Mouse (Mus musculus) forebrain, embryonic 15.5 days (tissue): ENCODE measurements around the gene Srprb. TPM values are rescaled to one million over a fixed set of nuclear protein-coding genes. Genes with fewer than 3 reads are reported as not detected.
A peak's percentile ranks its signal among the peaks of the same experiment; 100 is the strongest.

Experiments
- ATAC-seq: fragments of 200-750 bp; cut with Nextera tagmentation; replicated peaks from 2 replicates; pipeline ENCODE4 v1.8.0; 2017; ENCODE audit warnings: mild to moderate bottlenecking, moderate TSS enrichment, moderate library complexity
- H3K27ac ChIP-seq: fragments of 300-500 bp; sonication (generic); replicated peaks from 2 replicates; pipeline ENCODE4 v1.5.1; 2015; ENCODE audit warnings: mild to moderate bottlenecking, inconsistent platforms
- H3K27me3 ChIP-seq: fragments of 300-500 bp; sonication (generic); 2 replicates; pipeline ENCODE4 v1.6.1; 2015; ENCODE audit warnings: inconsistent platforms
- H3K36me3 ChIP-seq: fragments of 300-500 bp; sonication (generic); 2 replicates; pipeline ENCODE4 v1.6.1; 2015; ENCODE audit warnings: mild to moderate bottlenecking, inconsistent platforms
- H3K4me1 ChIP-seq: fragments of 300-500 bp; sonication (generic); 2 replicates; pipeline ENCODE4 v1.6.1; 2015; ENCODE audit warnings: inconsistent platforms
- H3K4me2 ChIP-seq: fragments of 300-500 bp; sonication (generic); replicated peaks from 2 replicates; pipeline ENCODE4 v1.6.1; 2015; ENCODE audit warnings: mild to moderate bottlenecking, inconsistent platforms
- H3K4me3 ChIP-seq: fragments of 300-500 bp; sonication (generic); 2 replicates; pipeline ENCODE4 v1.5.1; 2015; ENCODE audit warnings: mild to moderate bottlenecking, inconsistent platforms
- H3K9ac ChIP-seq: fragments of 300-500 bp; sonication (generic); replicated peaks from 2 replicates; pipeline ENCODE4 v1.6.1; 2015; ENCODE audit warnings: mild to moderate bottlenecking, inconsistent platforms
- H3K9me3 ChIP-seq: fragments of 300-500 bp; sonication (generic); 2 replicates; pipeline ENCODE4 v1.6.1; 2016; ENCODE audit warnings: inconsistent platforms
- WGBS: fragments of 180-500 bp; shearing (Covaris S2); methylation state at CpG from one replicate; pipeline ENCODE4 v1.1.7; 2015; ENCODE audit warnings: mixed read lengths; 5-methylcytosine and 5-hydroxymethylcytosine counted together
- polyA plus RNA-seq: library from polyadenylated mRNA; unstranded; fragments of >200 nt; fragmentation: Nextera tagmentation; extraction: Ambion mirVana; gene quantifications from 2 replicates; pipeline ENCODE4 v1.2.1, GENCODE M21; 2015

The Srprb gene
- polyA plus RNA-seq, result 48.8 and 49.1 TPM in 2 replicates

DNA sequence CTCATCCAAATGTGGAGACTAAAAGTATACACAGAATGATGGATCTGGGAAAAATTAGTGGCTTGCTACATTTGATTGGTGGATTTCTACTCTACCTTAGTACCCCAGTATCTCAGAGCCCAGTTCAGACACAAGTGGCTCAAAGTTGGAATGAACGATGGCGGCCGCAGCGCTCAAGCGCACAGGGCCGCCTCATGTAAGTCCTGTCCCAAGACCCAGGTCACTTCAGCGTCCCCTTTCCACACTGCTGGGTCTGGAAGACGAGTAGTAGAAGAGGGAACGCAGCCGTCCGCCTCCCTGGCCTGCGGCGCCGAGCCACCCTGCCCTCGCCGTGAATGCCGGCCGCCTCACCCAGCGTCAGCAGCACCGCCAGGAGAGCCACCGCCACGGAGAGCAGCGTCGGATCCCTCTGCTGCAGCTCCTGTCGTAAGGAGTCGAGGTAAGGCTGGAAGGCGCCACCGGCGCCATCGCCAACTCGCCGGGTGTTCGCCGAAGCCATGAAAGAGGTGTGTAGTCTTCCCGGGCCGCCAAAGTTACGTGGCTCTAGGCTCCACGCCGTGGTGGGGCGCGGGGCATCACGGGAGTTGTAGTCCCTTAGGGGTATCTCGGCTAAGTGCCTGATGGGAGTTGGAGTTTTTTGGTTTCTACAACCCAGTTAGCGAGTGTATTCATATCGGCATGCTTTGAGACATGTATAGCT is at the start of gene Srprb:
Gene Srprb (minus strand): TSS at position 577 of the 700 bp plus-strand sequence.
- Histone ChIP-seq H3K27ac (peak within 1 kb of the TSS; percentile 82), H3K4me1 (peaks cover 7% of the 10 kb centered on the region)
- WGBS, result under 1% methylated on average over 45 of the region's 45 CpGs

GRCm38 (mm10) chr9:103248618-103249017 is 46.7 kb upstream of the Srprb start:
- no peaks in the 10 kb centered on the region for H3K9me3 ChIP-seq
- H3K9ac ChIP-seq, result no peak overlapping the region
- no peaks in the 10 kb centered on the region for H3K27me3 ChIP-seq
- no peaks in the 10 kb centered on the region for H3K36me3 ChIP-seq
- H3K4me2 ChIP-seq, result no peak overlapping the region
- ATAC-seq, result no peak
- H3K27ac ChIP-seq, result no peak overlapping the region
- 64% methylated on average over 4 of the region's 4 CpGs for WGBS
- no peaks in the 10 kb centered on the region for H3K4me1 ChIP-seq
- H3K4me3 ChIP-seq, result no peak overlapping the region

More for the DNA sequence above, at the start of gene Srprb:
- no peaks in the 10 kb centered on the region for H3K9me3 ChIP-seq
- H3K9ac ChIP-seq, result peak within 1 kb of the TSS; percentile 78
- no peaks in the 10 kb centered on the region for H3K27me3 ChIP-seq
- ATAC-seq, result peak; percentile 99
- peak within 1 kb of the TSS; percentile 66 for H3K4me2 ChIP-seq
- peak within 1 kb of the TSS; percentile 91 for H3K4me3 ChIP-seq
- H3K36me3 ChIP-seq, result peaks cover 15% of the 10 kb centered on the region

DNA sequence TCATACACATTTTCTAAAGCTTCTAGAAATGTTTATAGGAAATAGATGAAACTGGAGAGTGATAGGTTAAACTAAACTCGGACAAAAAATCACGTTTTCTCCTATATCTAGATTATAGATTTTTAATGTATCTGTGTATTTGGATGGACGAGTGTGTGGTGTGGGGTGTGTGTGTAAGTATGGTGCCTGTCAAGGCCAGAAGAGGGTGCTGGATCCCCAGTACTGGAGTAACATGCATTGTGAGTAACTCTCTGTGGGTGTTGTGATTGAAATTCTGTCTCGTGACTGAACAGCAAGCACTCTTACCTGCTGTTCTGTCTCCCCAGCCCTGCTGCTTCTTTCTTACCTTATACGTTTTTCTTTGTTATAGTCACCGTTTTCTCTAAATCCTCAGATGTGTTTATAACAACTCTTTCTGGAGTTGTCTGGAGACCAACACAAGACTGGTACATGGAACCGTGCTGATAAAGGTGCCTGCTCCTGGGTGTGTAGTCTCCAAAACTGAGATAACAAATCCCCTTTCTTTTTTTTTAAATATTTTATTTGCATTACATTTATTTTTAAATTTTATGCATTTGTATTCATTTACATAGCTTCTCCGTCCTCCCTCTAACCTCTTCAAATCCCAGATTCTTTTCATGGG is 44.7 kb upstream of the Srprb start:
- Histone ChIP-seq H3K27ac (no peak overlapping the region), H3K4me2 (no peak overlapping the region), H3K9ac (no peak overlapping the region), H3K4me3 (no peak overlapping the region), H3K4me1 (no peaks in the 10 kb centered on the region), H3K9me3 (no peaks in the 10 kb centered on the region), H3K27me3 (no peaks in the 10 kb centered on the region), H3K36me3 (no peaks in the 10 kb centered on the region)
- 86% methylated on average over 8 of the region's 8 CpGs for WGBS
- ATAC-seq, result no peak

GRCm38 (mm10) chr9:103243640-103244039 is 41.7 kb upstream of the Srprb start:
- Histone ChIP-seq H3K4me3 (no peak overlapping the region), H3K4me2 (no peak overlapping the region), H3K36me3 (no peaks in the 10 kb centered on the region), H3K9me3 (no peaks in the 10 kb centered on the region), H3K27me3 (no peaks in the 10 kb centered on the region), H3K9ac (no peak overlapping the region), H3K4me1 (no peaks in the 10 kb centered on the region), H3K27ac (no peak overlapping the region)
- no peak for ATAC-seq
- 95% methylated on average over 4 of the region's 4 CpGs for WGBS

GRCm38 (mm10) chr9:103241206-103241605 is 39.3 kb upstream of the Srprb start:
- Histone ChIP-seq H3K4me2 (no peak overlapping the region), H3K4me3 (no peak overlapping the region), H3K4me1 (no peaks in the 10 kb centered on the region), H3K27ac (no peak overlapping the region), H3K9me3 (no peaks in the 10 kb centered on the region), H3K9ac (no peak overlapping the region), H3K27me3 (no peaks in the 10 kb centered on the region), H3K36me3 (no peaks in the 10 kb centered on the region)
- WGBS, result 86% methylated on average over 2 of the region's 2 CpGs
- ATAC-seq, result no peak

GRCm38 (mm10) chr9:103239471-103239870 is 37.5 kb upstream of the Srprb start:
- H3K9me3 ChIP-seq, result no peaks in the 10 kb centered on the region
- H3K9ac ChIP-seq, result no peak overlapping the region
- H3K4me1 ChIP-seq, result no peaks in the 10 kb centered on the region
- H3K27me3 ChIP-seq, result no peaks in the 10 kb centered on the region
- no peak overlapping the region for H3K4me2 ChIP-seq
- no peak for ATAC-seq
- H3K4me3 ChIP-seq, result no peak overlapping the region
- H3K27ac ChIP-seq, result no peak overlapping the region
- no peaks in the 10 kb centered on the region for H3K36me3 ChIP-seq
- 87% methylated on average over 6 of the region's 6 CpGs for WGBS

DNA sequence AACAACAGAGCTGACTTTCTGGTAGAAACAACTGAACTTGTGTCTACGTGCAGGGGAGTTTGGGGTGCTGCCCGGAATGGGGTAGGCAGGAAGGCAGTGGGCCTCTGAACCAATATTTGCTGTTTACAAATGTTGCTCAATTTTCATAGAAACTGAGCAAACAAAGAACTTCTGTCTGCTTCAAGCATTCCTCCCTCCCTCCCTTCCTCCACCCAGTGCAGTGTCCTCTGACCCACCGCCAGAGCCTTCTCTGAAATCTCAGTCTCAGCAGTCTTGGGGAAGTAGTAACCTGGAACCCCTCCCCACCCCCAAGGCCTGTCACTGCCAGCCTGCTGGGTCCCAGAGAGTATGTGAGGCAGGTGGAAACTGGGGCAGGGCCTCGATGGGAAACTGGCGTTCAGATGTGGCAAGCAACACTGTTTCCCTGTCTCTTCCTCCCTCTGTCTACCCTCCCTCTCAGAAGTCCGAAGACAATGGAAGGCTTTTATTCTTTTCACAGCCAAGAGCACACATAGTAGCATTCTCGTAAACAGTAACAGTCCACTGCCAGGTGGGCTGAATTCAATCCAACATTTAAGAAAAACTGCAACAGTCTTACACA is 32.7 kb upstream of the Srprb start:
- ATAC-seq, result no peak
- Histone ChIP-seq H3K27ac (no peak overlapping the region), H3K9me3 (no peaks in the 10 kb centered on the region), H3K9ac (no peak overlapping the region), H3K36me3 (no peaks in the 10 kb centered on the region), H3K4me3 (no peak overlapping the region), H3K4me1 (peaks cover 9% of the 10 kb centered on the region), H3K27me3 (no peaks in the 10 kb centered on the region), H3K4me2 (no peak overlapping the region)
- WGBS, result 55% methylated on average over 7 of the region's 7 CpGs

GRCm38 (mm10) chr9:103234059-103234458 is 32.1 kb upstream of the Srprb start:
- peaks cover 9% of the 10 kb centered on the region for H3K4me1 ChIP-seq
- no peak overlapping the region for H3K4me2 ChIP-seq
- no peak overlapping the region for H3K9ac ChIP-seq
- no peak for ATAC-seq
- WGBS, result 75% methylated on average over 7 of the region's 7 CpGs
- H3K4me3 ChIP-seq, result no peak overlapping the region
- no peaks in the 10 kb centered on the region for H3K9me3 ChIP-seq
- no peaks in the 10 kb centered on the region for H3K36me3 ChIP-seq
- no peak overlapping the region for H3K27ac ChIP-seq
- H3K27me3 ChIP-seq, result no peaks in the 10 kb centered on the region

- Histone ChIP-seq H3K9ac (no peak overlapping the region), H3K4me3 (no peak overlapping the region), H3K27me3 (no peaks in the 10 kb centered on the region), H3K4me2 (no peak overlapping the region), H3K9me3 (no peaks in the 10 kb centered on the region), H3K36me3 (no peaks in the 10 kb centered on the region), H3K4me1 (peaks cover 9% of the 10 kb centered on the region), H3K27ac (no peak overlapping the region)
- 81% methylated on average over 7 of the region's 7 CpGs for WGBS
- ATAC-seq, result no peak
Measured at GRCm38 (mm10) chr9:103233006-103233395, 31.1 kb upstream of the Srprb start.

DNA sequence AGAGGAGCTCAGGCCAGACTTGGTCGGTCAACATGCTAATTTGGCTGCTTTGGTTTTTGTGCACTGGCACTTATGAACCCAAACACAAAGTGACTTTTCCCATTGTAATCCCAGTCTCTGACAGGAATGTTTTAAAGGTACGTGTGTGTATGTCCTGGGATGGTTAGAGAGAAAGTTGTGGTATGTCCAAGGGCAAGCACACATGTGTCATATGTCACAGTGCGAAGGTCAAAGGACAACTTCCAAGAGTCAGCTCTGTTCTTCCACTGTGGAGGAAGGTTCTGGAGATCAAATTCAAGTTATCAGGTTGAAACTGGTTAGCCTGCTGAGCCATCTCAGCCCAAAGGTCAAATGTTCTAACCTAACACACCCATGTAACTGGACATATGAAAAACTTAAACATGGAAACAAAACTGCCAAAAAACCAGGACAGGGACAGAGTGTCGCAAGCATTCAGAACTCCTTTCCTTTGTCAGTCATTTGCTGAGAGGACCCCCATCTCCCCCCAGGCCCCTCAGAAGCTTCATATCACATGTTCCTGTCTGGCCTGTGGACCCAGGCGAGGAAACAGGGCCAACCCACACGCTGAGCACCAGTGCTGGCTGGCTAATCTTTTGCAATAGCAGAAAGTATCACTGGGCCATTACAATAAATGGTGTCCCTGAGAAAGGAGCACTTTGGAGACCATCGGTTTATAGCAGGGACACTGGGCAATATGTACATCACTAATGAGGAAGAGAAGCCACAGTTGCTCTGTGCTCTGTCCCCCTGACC is 30.5 kb upstream of the Srprb start:
- no peaks in the 10 kb centered on the region for H3K9me3 ChIP-seq
- no peaks in the 10 kb centered on the region for H3K36me3 ChIP-seq
- H3K4me2 ChIP-seq, result no peak overlapping the region
- H3K4me3 ChIP-seq, result no peak overlapping the region
- no peak overlapping the region for H3K27ac ChIP-seq
- H3K4me1 ChIP-seq, result peaks cover 9% of the 10 kb centered on the region
- no peaks in the 10 kb centered on the region for H3K27me3 ChIP-seq
- no peak for ATAC-seq
- no peak overlapping the region for H3K9ac ChIP-seq
- 90% methylated on average over 7 of the region's 7 CpGs for WGBS

DNA sequence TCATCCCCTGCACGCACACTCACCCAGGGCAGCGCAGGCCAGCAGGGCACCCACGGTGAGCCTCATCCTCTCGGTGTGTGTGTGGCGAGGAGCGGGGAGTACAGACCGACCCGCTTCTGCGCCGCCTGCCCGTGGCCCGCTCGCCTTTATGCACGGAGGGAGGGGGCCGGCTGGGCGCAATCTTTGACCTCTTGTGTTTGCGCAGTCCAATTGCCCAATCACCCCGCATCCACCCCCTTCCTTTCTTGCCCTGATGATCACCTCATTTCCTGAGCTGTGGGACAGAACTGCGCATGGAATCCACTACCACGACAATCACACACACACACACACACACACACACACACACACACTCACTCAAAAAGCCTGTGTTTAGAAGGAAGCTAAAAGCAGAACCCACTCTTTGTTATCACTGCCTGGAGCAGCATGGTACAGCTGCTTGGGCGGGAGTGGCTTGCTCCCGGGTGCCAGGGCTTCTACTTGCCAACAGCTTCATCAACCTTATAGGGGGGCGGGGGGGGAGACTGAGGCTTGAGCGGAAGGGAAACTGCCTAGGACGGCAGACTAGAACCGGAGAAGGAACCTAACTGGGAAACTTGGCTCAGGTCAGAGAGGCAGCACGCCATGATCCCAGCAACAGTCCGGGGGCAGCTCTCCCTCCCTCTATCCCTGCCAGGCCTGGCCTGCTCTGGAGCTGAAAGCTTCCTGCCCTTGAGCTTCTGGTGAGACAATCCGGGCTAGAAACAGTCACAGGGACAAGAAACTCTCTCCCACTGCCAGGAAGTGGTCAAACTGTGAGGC is 28.4 kb upstream of the Srprb start, which contains the start of the genes Gm20425 and Trf:
Gene Gm20425 (minus strand): TSS at position 157 of the 801 bp plus-strand sequence.
Gene Trf (minus strand): TSS at position 294 of the 801 bp plus-strand sequence.
- 60% methylated on average over 29 of the region's 29 CpGs for WGBS
- peak within 1 kb of the TSS; percentile 31; the same call in 1 of the 2 replicates for H3K4me2 ChIP-seq
- peak; percentile 71; the same call in 1 of the 2 replicates for ATAC-seq

More for the DNA sequence above, 28.4 kb upstream of the Srprb start, which contains the start of the genes Gm20425 and Trf:
- no peak within 1 kb of the TSS for H3K9ac ChIP-seq
- no peaks in the 10 kb centered on the region for H3K36me3 ChIP-seq
- peak within 1 kb of the TSS; percentile 56 for H3K27ac ChIP-seq
- no peaks in the 10 kb centered on the region for H3K9me3 ChIP-seq
- no peaks in the 10 kb centered on the region for H3K27me3 ChIP-seq
- H3K4me1 ChIP-seq, result peaks cover 9% of the 10 kb centered on the region
- peak within 1 kb of the TSS; percentile 16; the same call in 1 of the 2 replicates for H3K4me3 ChIP-seq
